Mouse (Mus musculus) cerebellum, adult 2 months (tissue): ENCODE measurements around the gene Gckr.

Source experiments
- CTCF ChIP-seq: fragments of 200-500 bp; IDR thresholded peaks from 2 replicates; pipeline ENCODE4 v1.5.1; 2011; ENCODE audit warnings: low read depth, mild to moderate bottlenecking, control low read depth, low read length, moderate library complexity, borderline replicate concordance; ENCODE audit not compliant: insufficient read depth
- POLR2A ChIP-seq: fragments of 200-500 bp; IDR thresholded peaks from 2 replicates; pipeline ENCODE4 v1.6.1; 2011; ENCODE audit warnings: low read length, control low read depth, borderline replicate concordance; ENCODE audit not compliant: insufficient read depth

DNA sequence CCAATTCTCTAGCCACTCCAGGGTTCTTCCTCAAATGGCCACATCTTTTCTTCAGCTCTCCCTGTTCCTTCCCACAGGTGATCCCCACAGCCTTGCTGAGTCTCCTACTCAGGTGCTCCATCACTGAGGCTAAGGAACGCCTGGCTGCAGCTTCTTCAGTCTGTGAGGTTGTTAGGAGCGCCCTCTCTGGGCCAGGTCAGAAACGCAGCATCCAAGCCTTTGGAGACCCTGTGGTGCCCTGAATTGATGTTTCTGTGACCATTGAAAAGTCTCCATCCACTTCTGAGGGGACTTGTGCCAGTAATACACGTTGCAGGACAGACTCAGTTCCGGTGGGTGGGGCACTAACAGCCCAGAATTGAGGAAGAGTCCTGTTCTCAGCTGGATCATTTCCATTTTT lies 29.6 kb downstream of the Gckr start:
- TF ChIP-seq CTCF = peak; percentile 21; the same call in 1 of the 2 replicates
- no peak for TF ChIP-seq POLR2A
